Mouse (Mus musculus) forebrain, embryonic 13.5 days (tissue): ENCODE results near the gene Map2k2. TPM values are rescaled to one million over a fixed set of nuclear protein-coding genes. Genes with fewer than 3 reads are reported as not detected.
"Not testable (repeated sequence)": the region's sequence is repeated elsewhere in the genome, so short reads cannot be mapped to it uniquely, and the experiment has no call there.

Experiments
- ATAC-seq: fragments of 200-750 bp; cut with Nextera tagmentation; 2 replicates; pipeline ENCODE4 v1.8.0; 2017
- H3K27ac ChIP-seq: fragments of 300-500 bp; sonication (generic); 2 replicates; pipeline ENCODE4 v1.5.1; 2015; ENCODE audit warnings: inconsistent platforms, mild to moderate bottlenecking, moderate library complexity
- H3K27me3 ChIP-seq: fragments of 300-500 bp; sonication (generic); 2 replicates; pipeline ENCODE4 v1.6.1; 2015; ENCODE audit warnings: mild to moderate bottlenecking, inconsistent platforms
- H3K36me3 ChIP-seq: fragments of 300-500 bp; sonication (generic); 2 replicates; pipeline ENCODE4 v1.6.1; 2015; ENCODE audit warnings: mild to moderate bottlenecking, inconsistent platforms; ENCODE audit not compliant: poor library complexity, severe bottlenecking
- H3K4me1 ChIP-seq: fragments of 300-500 bp; sonication (generic); 2 replicates; pipeline ENCODE4 v1.6.1; 2015; ENCODE audit warnings: inconsistent platforms
- H3K4me2 ChIP-seq: fragments of 300-500 bp; sonication (generic); 2 replicates; pipeline ENCODE4 v1.6.1; 2015; ENCODE audit warnings: inconsistent platforms, mild to moderate bottlenecking, moderate library complexity
- H3K4me3 ChIP-seq: fragments of 300-500 bp; sonication (generic); 2 replicates; pipeline ENCODE4 v1.5.1; 2015; ENCODE audit warnings: mild to moderate bottlenecking, inconsistent platforms
- H3K9ac ChIP-seq: fragments of 300-500 bp; sonication (generic); 2 replicates; pipeline ENCODE4 v1.6.1; 2015; ENCODE audit warnings: mild to moderate bottlenecking, inconsistent platforms
- H3K9me3 ChIP-seq: fragments of 300-500 bp; sonication (generic); replicated peaks from 2 replicates; pipeline ENCODE4 v1.6.1; 2016; ENCODE audit warnings: inconsistent platforms
- WGBS: fragments of 180-500 bp; shearing (Covaris S2); methylation state at CpG from one replicate; pipeline ENCODE4 v1.1.7; 2015; 5-methylcytosine and 5-hydroxymethylcytosine counted together
- polyA plus RNA-seq: library from polyadenylated mRNA; unstranded; fragments of >200 nt; fragmentation: Nextera tagmentation; extraction: Ambion mirVana; gene quantifications from 2 replicates; pipeline ENCODE4 v1.2.1, GENCODE M21; 2015

The Map2k2 gene
- polyA plus RNA-seq, 1 experiment from 2014 or later: 200 TPM

DNA sequence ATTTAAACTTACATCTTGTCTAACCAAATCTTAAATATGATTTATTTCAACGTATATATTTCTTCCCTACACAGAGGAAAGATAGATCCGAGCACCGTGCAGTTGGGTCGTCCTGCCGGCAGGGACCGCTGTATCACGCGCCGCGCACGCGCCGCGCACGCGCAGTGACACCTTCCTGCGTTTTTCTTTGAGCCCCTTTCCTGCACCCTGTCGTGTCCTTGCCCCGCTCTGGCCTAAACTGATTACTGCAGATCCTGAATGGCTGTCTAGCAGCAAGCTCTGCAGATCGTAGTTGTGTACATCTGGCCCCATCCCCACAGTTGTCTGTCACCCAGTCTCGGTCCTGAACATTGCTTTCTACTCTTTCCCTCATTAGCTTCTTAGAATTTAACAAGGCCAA, 67.4 kb downstream of the Map2k2 start:
- ATAC-seq: peak; percentile 30
- H3K36me3 ChIP-seq: peaks cover 9% of the 10 kb centered on the region
- 3% methylated on average over 21 of the region's 21 CpGs for WGBS
- no peaks in the 10 kb centered on the region for H3K9me3 ChIP-seq
- peaks cover 49% of the 10 kb centered on the region for H3K4me1 ChIP-seq
- H3K9ac ChIP-seq: peak overlapping the region; percentile 58
- H3K27me3 ChIP-seq: no peaks in the 10 kb centered on the region
- peak overlapping the region; percentile 52 for H3K4me2 ChIP-seq
- H3K27ac ChIP-seq: peak overlapping the region; percentile 93
- H3K4me3 ChIP-seq: peak overlapping the region; percentile 22

DNA sequence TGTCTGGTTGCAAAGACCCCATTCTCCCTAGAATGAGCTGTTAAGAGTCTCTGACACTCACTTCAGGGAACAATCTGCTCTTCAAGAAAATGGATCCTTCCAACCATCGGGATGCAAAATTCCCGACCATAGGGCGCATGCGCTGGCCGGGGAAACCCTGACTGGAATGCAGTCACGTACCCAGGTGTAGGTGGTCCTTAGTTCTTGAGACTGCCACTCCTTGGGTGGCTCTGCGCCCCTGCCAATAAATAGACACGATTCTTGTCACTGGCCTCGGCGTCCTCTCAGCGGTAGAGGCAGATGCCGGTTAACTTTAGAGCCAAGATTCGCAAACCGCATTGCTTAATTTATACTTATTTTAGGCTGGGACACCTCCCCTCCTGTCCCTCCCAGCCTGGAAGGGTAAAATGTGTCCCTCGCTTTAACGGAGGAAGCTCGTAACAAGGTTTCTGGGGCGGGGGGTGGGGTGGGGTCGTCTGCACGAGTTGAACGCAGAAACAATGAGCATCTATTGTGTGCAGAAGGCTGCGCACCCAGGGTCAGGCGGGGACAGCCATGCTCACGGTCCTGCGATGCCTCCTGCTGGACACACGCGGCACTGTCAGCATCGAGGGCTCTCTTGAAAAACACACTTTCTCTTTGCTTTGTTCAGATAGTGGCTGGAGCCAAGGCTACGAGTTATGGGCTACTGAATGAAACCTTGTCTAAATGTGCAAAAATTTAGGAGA, 69.1 kb downstream of the Map2k2 start:
- ATAC-seq: peak; percentile 63
- 1% methylated on average over 29 of the region's 29 CpGs for WGBS
- peaks cover 52% of the 10 kb centered on the region for H3K4me1 ChIP-seq
- peak overlapping the region; percentile 37 for H3K4me3 ChIP-seq
- peak overlapping the region; percentile 68 for H3K4me2 ChIP-seq
- H3K27me3 ChIP-seq: no peaks in the 10 kb centered on the region
- H3K9ac ChIP-seq: peak overlapping the region; percentile 59
- no peaks in the 10 kb centered on the region for H3K9me3 ChIP-seq
- H3K36me3 ChIP-seq: peaks cover 25% of the 10 kb centered on the region
- peak overlapping the region; percentile 93 for H3K27ac ChIP-seq

DNA sequence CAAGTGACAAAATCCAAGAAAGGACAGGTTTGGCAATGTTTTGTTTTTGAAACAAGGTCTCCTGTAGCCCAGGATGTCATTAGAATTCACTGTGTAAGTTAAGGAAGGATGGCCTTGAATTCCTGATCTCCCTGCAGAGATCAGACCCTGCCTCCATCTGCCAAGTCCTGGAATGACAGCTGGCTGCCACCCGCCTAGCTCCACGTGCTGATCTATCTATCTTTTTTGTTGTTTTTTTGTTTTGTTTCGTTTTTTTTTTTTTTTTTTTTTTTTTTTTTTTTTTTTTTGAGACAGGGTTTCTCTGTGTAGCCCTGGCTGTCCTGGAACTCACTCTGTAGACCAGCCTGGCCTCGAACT, 69.6 kb downstream of the Map2k2 start:
- H3K9me3 ChIP-seq, H3K27me3 ChIP-seq, ATAC-seq: not testable (repeated sequence)
- 14% methylated on average over 4 of the region's 4 CpGs for WGBS
- Histone ChIP-seq H3K4me3 (peak overlapping the region; percentile 37), H3K4me2 (peak overlapping the region; percentile 98), H3K27ac (peak overlapping the region; percentile 93), H3K4me1 (peaks cover 52% of the 10 kb centered on the region), H3K9ac (peak overlapping the region; percentile 59), H3K36me3 (peaks cover 31% of the 10 kb centered on the region)

DNA sequence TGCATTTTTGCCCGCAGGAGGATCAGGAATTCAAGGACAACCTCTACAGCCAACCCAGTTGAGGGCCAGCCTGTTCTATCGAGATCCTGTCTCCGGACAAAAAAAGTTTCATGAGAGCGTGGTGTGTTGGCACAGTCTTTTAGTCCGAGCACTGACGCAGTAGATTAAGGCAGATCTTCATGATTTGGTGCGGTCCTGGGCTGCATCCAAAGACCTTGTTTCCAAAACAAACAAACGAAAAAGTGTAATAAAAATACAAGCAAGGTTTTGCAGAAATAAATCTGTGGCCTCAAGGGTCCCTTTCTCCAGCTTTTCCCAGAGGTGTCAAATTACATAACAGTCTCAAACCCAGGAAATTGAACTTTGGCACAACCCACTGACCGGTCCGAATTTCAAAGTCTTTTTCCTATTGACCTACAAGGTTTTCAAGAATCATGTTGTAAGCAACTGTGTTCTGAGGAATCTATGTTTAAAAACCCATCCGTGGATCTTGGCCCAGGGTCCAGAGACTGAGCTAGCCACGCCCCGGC, 70.3 kb downstream of the Map2k2 start:
- Histone ChIP-seq H3K9ac (no peak overlapping the region), H3K4me2 (peak overlapping the region; percentile 98), H3K27me3 (no peaks in the 10 kb centered on the region), H3K27ac (peak overlapping the region; percentile 93), H3K4me1 (peaks cover 52% of the 10 kb centered on the region), H3K36me3 (peaks cover 37% of the 10 kb centered on the region), H3K9me3 (no peaks in the 10 kb centered on the region), H3K4me3 (peak overlapping the region; percentile 99)
- 7% methylated on average over 13 of the region's 13 CpGs for WGBS
- peak; percentile 6; the same call in 1 of the 2 replicates for ATAC-seq

DNA sequence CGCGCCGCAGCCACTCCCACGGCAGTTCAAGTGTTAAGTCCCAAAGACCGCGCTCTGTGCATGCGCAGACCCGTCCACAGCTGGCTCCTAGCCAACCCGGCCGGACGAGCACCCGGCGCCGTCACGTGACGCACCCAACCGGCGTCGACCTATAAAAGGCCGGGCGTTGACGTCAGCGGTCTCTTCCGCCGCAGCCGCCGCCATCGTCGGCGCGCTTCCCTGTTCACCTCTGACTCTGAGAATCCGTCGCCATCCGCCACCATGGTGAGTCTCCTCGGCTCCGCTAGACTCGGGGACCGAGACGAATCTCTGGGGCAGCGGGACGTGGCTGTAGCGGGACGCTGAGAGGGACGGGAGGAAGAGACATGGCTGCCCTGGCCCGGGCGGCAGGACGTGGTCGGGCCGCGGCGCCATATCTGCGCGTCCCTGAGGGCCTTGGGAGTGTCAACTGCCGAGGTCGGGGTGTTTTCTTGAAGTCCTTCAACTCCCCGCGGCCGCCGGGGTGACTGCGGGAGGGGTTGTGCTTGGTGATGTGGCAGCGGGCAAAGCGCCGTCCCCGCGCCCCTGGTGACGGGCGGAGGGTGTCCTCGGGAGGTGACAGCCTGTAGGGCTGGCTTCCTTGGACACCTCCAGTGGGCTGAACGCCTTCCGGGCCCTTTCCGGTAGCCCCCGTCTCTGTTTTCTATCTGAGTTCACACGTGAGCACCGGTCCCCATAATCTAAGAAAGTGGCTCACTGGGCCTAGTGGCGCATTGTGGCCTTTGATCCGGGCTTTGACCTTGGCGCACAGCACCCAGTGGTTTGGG, 71.0 kb downstream of the Map2k2 start, which contains the start of gene Eef2:
Gene Eef2, plus strand, starts transcription at position 166 of the 806 bp plus-strand sequence.
- H3K27ac ChIP-seq: peak within 1 kb of the TSS; percentile 93
- peak within 1 kb of the TSS; percentile 99 for H3K4me3 ChIP-seq
- no peaks in the 10 kb centered on the region for H3K27me3 ChIP-seq
- peak within 1 kb of the TSS; percentile 98 for H3K4me2 ChIP-seq
- peaks cover 59% of the 10 kb centered on the region for H3K4me1 ChIP-seq
- H3K36me3 ChIP-seq: peaks cover 44% of the 10 kb centered on the region
- peak; percentile 74 for ATAC-seq
- H3K9me3 ChIP-seq: no peaks in the 10 kb centered on the region
- H3K9ac ChIP-seq: peak within 1 kb of the TSS; percentile 100
- WGBS: 0% methylated on average over 76 of the region's 77 CpGs

DNA sequence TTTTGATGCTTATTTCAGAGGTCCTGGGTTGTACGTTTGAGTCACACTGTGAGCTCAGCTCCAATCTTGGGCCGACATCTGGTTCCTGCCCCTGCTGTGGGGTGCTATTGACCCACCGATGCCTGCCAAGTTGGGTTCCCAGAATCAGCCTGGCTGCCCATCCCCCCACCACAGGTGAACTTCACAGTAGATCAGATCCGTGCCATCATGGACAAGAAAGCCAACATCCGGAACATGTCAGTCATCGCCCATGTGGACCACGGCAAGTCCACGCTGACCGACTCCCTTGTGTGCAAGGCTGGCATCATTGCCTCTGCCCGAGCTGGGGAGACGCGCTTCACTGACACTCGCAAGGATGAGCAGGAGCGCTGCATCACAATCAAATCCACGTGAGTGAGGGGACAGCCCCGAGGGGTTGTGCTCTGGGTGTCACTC, 71.8 kb downstream of the Map2k2 start:
- Histone ChIP-seq H3K27me3 (no peaks in the 10 kb centered on the region), H3K4me2 (peak overlapping the region; percentile 98), H3K36me3 (peaks cover 53% of the 10 kb centered on the region), H3K9me3 (no peaks in the 10 kb centered on the region), H3K9ac (peak overlapping the region; percentile 100), H3K4me1 (peaks cover 67% of the 10 kb centered on the region), H3K27ac (peak overlapping the region; percentile 88; the same call in 1 of the 2 replicates), H3K4me3 (peak overlapping the region; percentile 99)
- no peak for ATAC-seq
- WGBS: 15% methylated on average over 16 of the region's 16 CpGs

DNA sequence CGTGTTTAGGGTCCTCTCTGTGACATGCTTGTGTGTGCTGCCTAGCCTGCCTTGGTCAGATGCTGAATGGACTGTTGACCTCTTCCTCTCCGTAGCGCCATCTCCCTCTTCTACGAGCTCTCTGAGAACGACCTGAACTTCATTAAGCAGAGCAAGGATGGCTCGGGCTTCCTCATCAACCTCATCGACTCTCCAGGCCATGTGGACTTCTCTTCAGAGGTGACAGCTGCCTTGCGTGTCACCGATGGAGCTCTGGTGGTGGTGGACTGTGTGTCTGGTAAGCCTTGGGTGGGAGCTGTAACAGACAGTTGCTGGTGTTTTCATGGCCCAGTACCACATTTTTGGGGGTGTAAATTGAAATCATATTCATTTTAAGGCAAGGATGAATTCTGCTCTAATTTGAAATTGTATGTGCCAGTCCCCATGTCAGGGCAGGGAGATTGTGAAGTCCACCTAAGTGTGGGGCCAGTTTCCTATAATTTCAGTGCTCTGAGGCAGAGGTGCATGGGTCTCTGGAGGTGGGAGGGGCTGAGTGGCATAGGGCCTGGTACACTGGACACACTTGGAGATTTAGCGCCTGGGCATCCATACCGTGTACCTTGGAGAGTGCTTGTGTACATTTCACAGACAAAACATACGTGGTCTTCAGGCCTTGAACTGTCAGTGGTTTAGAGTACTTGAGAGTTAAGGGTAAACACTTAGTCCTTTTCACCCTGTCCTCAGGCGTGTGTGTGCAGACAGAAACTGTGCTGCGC, 72.4 kb downstream of the Map2k2 start:
- Histone ChIP-seq H3K27ac (0 out of 2 replicates have a peak overlapping the region, but pooled peaks have one; percentile 88), H3K4me3 (peak overlapping the region; percentile 99), H3K36me3 (peaks cover 53% of the 10 kb centered on the region), H3K9ac (peak overlapping the region; percentile 100), H3K4me2 (peak overlapping the region; percentile 98), H3K4me1 (peaks cover 67% of the 10 kb centered on the region), H3K27me3 (no peaks in the 10 kb centered on the region), H3K9me3 (no peaks in the 10 kb centered on the region)
- ATAC-seq: no peak
- WGBS: 72% methylated on average over 14 of the region's 14 CpGs

DNA sequence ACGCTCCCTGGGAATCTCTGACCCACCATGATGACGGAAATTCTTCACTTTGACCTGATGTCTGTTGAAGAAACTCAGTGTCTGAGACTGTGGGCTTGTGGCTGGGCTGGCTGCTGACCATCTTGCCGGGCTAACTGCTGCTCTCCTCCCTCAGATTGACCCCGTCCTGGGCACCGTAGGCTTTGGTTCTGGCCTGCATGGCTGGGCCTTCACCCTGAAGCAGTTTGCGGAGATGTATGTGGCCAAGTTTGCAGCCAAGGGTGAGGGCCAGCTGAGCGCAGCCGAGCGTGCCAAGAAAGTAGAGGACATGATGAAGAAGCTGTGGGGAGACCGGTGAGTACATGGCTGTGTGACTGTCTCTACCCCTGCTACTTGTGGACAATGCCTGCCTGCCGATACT, 73.2 kb downstream of the Map2k2 start:
- Histone ChIP-seq H3K4me2 (peak overlapping the region; percentile 98; the same call in 1 of the 2 replicates), H3K27ac (no peak overlapping the region), H3K9me3 (no peaks in the 10 kb centered on the region), H3K4me1 (peaks cover 65% of the 10 kb centered on the region), H3K4me3 (no peak overlapping the region; the same call in 1 of the 2 replicates), H3K36me3 (peaks cover 53% of the 10 kb centered on the region), H3K27me3 (no peaks in the 10 kb centered on the region), H3K9ac (peak overlapping the region; percentile 17; the same call in 1 of the 2 replicates)
- 93% methylated on average over 11 of the region's 11 CpGs for WGBS
- no peak for ATAC-seq

DNA sequence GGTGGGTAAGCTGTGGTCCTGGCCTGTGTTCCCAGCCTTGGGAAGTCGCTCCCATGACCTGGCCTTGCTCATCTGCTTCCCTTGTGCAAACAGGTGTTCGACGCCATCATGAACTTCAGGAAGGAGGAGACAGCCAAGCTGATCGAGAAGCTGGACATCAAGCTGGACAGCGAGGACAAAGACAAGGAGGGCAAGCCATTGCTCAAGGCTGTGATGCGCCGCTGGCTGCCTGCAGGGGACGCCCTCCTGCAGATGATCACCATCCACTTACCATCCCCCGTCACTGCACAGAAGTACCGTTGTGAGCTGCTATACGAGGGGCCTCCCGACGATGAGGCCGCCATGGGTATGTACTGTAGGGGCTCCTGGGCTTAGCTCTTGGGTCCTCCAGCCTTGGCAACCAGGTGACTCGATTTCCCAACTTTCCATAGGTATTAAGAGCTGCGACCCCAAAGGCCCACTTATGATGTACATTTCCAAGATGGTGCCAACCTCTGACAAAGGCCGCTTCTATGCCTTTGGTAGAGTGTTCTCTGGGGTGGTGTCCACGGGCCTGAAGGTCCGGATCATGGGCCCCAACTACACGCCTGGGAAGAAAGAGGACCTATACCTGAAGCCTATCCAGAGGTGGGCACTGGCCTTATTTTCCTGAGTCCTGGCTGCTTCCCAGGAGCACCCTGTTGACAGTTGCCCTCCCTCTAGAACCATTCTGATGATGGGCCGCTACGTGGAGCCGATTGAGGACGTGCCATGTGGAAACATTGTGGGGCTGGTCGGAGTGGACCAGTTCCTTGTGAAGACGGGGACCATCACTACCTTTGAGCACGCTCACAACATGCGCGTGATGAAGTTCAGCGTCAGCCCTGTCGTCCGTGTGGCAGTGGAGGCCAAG, 74.0 kb downstream of the Map2k2 start:
- Histone ChIP-seq H3K36me3 (peaks cover 60% of the 10 kb centered on the region), H3K27me3 (no peaks in the 10 kb centered on the region), H3K9me3 (no peaks in the 10 kb centered on the region), H3K27ac (no peak overlapping the region), H3K4me1 (peaks cover 63% of the 10 kb centered on the region), H3K4me2 (no peak overlapping the region), H3K4me3 (no peak overlapping the region), H3K9ac (no peak overlapping the region; the same call in 1 of the 2 replicates)
- 90% methylated on average over 32 of the region's 32 CpGs for WGBS
- no peak for ATAC-seq

DNA sequence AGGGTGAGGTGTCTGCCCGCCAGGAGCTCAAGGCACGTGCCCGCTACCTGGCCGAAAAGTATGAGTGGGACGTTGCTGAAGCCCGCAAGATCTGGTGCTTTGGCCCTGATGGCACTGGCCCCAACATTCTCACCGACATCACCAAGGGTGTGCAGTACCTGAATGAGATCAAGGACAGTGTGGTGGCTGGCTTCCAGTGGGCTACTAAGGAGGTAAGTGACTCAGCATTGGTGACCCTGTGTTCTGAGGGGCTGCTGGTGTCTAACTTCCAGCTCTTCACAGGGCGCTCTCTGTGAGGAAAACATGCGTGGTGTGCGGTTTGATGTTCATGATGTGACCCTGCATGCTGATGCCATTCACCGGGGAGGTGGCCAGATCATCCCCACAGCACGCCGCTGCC, 75.2 kb downstream of the Map2k2 start:
- no peak for ATAC-seq
- Histone ChIP-seq H3K36me3 (peaks cover 70% of the 10 kb centered on the region), H3K4me1 (peaks cover 56% of the 10 kb centered on the region), H3K27me3 (no peaks in the 10 kb centered on the region), H3K4me3 (no peak overlapping the region), H3K27ac (no peak overlapping the region), H3K4me2 (no peak overlapping the region), H3K9me3 (no peaks in the 10 kb centered on the region), H3K9ac (no peak overlapping the region)
- 92% methylated on average over 13 of the region's 13 CpGs for WGBS

DNA sequence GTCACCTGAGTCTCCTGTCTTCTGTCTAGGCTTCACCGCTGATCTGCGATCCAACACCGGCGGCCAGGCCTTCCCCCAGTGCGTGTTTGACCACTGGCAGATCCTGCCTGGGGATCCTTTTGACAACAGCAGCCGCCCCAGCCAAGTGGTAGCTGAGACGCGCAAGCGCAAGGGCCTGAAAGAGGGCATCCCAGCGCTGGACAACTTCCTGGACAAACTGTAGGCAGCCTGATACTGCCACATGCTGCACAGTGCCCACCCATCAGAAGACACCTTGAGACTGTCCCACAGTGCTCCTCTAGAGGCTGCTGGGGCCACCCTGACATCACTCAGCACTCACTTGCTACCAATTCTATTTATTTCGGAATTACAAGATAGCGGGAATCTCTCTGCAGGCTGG, 76.1 kb downstream of the Map2k2 start:
- H3K27ac ChIP-seq: peak overlapping the region; percentile 48
- H3K4me3 ChIP-seq, ATAC-seq, H3K4me2 ChIP-seq, H3K9me3 ChIP-seq, H3K27me3 ChIP-seq, H3K9ac ChIP-seq: not testable (repeated sequence)
- H3K36me3 ChIP-seq: peaks cover 76% of the 10 kb centered on the region
- peaks cover 55% of the 10 kb centered on the region for H3K4me1 ChIP-seq
- 80% methylated on average over 12 of the region's 12 CpGs for WGBS
